Mouse (Mus musculus) bone marrow, adult 2 months (tissue): ENCODE measurements around the gene Gm648. TPM values are rescaled to one million over a fixed set of nuclear protein-coding genes. Genes with fewer than 3 reads are reported as not detected.

Experiments
- H3K27ac ChIP-seq: fragments of 200-500 bp; 2 replicates; pipeline ENCODE4 v1.5.1; 2012; ENCODE audit warnings: low read depth, mild to moderate bottlenecking, control low read depth, inconsistent platforms, low read length; ENCODE audit not compliant: control insufficient read depth, poor library complexity, insufficient read depth
- H3K4me1 ChIP-seq: fragments of 200-500 bp; 2 replicates; pipeline ENCODE4 v1.6.1; 2011; ENCODE audit warnings: low read length; ENCODE audit not compliant: control insufficient read depth, insufficient read depth
- H3K4me3 ChIP-seq: fragments of 200-500 bp; replicated peaks from 2 replicates; pipeline ENCODE3; 2011; ENCODE audit warnings: mild to moderate bottlenecking, low read depth, low read length, control low read depth; ENCODE audit not compliant: control insufficient read depth
- CTCF ChIP-seq: fragments of 200-500 bp; IDR thresholded peaks from 2 replicates; pipeline ENCODE4 v1.5.1; 2011; ENCODE audit warnings: low read length, control low read depth; ENCODE audit not compliant: control insufficient read depth, insufficient read depth
- POLR2A ChIP-seq: fragments of 200-500 bp; IDR thresholded peaks from 2 replicates; pipeline ENCODE4 v1.6.1; 2011; ENCODE audit warnings: low read depth, mild to moderate bottlenecking, control low read depth, low read length, borderline replicate concordance; ENCODE audit not compliant: control insufficient read depth
- WGBS: fragments of 180-500 bp; shearing (Covaris S2); methylation state at CpG from one replicate; pipeline ENCODE4 v1.1.7; 2018; 5-methylcytosine and 5-hydroxymethylcytosine counted together
- polyA plus RNA-seq: library from polyadenylated mRNA; stranded (reverse); fragments of >200 nt; gene quantifications from 2 replicates; pipeline ENCODE4 v1.2.4, GENCODE M21; 2011; ENCODE audit warnings: low replicate concordance; ENCODE audit not compliant: missing spikeins, insufficient read depth, insufficient read length

Gene Gm648
- polyA plus RNA-seq, 1 experiment: not detected

- TF ChIP-seq POLR2A (no peak), CTCF (no peak)
- Histone ChIP-seq H3K4me1 (no peaks in the 10 kb centered on the region), H3K4me3 (no peak overlapping the region), H3K27ac (no peak overlapping the region)
- WGBS: 83% methylated on average over 7 of the region's 7 CpGs
Observed at GRCm38 (mm10) chrX:56497241-56497640, 52.2 kb downstream of the Gm648 start.

Other genes with a start within 250 kb of the Gm648 start
- 1.1 TPM in 1 of 2 replicates, not detected in the other for gene Zfp449, start 203.2 kb downstream of the Gm648 start, polyA plus RNA-seq
- gene Smim10l2a, start 175.0 kb downstream of the Gm648 start, polyA plus RNA-seq: not detected in 2 replicates
- 4.8 TPM in 1 of 2 replicates, not detected in the other for gene Gm2174, start 101.6 kb downstream of the Gm648 start, polyA plus RNA-seq
- 72.1 and 119 TPM in 2 replicates for gene Ints6l, start 94.7 kb downstream of the Gm648 start, polyA plus RNA-seq
- gene Gm10477, start 24.9 kb downstream of the Gm648 start, polyA plus RNA-seq: not detected in 2 replicates
- gene Mmgt1, start 48.5 kb upstream of the Gm648 start, polyA plus RNA-seq: 3.0 and 4.2 TPM in 2 replicates
- gene Slc9a6, start 60.2 kb upstream of the Gm648 start, polyA plus RNA-seq: 3.5 and 4.4 TPM in 2 replicates
- 13.2 and 16.9 TPM in 2 replicates for gene Fhl1, start 182.2 kb upstream of the Gm648 start, polyA plus RNA-seq